Mouse (Mus musculus) embryonic fibroblast, embryonic 13.5 days (primary cell): ENCODE data around the gene Cyp27b1. TPM values are rescaled to one million over a fixed set of nuclear protein-coding genes. Genes with fewer than 3 reads are reported as not detected.
A peak's percentile ranks its signal among the peaks of the same experiment; 100 is the strongest.

Experiments
- H3K27ac ChIP-seq: 2 replicates; pipeline ENCODE4 v1.5.1; 2012; ENCODE audit warnings: low read length, control low read depth, inconsistent platforms; ENCODE audit not compliant: insufficient read depth
- H3K4me1 ChIP-seq: 2 replicates; pipeline ENCODE4 v1.6.1; 2011; ENCODE audit warnings: low read length; ENCODE audit not compliant: control insufficient read depth, insufficient read depth
- H3K4me3 ChIP-seq: 2 replicates; pipeline ENCODE4 v1.5.1; 2011; ENCODE audit warnings: mild to moderate bottlenecking, control low read depth, low read length; ENCODE audit not compliant: insufficient read depth
- CTCF ChIP-seq: IDR thresholded peaks from 2 replicates; pipeline ENCODE4 v1.5.1; 2011; ENCODE audit warnings: mild to moderate bottlenecking, control low read depth, low read length, moderate library complexity, borderline replicate concordance; ENCODE audit not compliant: insufficient read depth
- POLR2A ChIP-seq: IDR thresholded peaks from 2 replicates; pipeline ENCODE4 v1.6.1; 2011; ENCODE audit warnings: low read depth, mild to moderate bottlenecking, control low read depth, low read length, moderate library complexity
- polyA plus RNA-seq: library from polyadenylated mRNA; stranded (reverse); fragments of >200 nt; gene quantifications from 2 replicates; pipeline ENCODE4 v1.2.4, GENCODE M21; 2011; ENCODE audit warnings: low read depth; ENCODE audit not compliant: missing spikeins, insufficient read length

Gene Cyp27b1
- polyA plus RNA-seq, 1 experiment = not detected

- peak; percentile 95 for TF ChIP-seq CTCF
- peak; percentile 70 for TF ChIP-seq POLR2A
- H3K27ac ChIP-seq = peak within 1 kb of the TSS; percentile 45
Observed at GRCm38 (mm10) chr10:127030336-127031296, 17.4 kb upstream of the Cyp27b1 start, which contains the start of gene Tsfm. TSS of gene Tsfm (minus strand) at chr10:127030840.

GRCm38 (mm10) chr10:127033301-127033741 lies 14.7 kb upstream of the Cyp27b1 start:
- Histone ChIP-seq H3K4me3 (no peak overlapping the region), H3K4me1 (no peaks in the 10 kb centered on the region), H3K27ac (no peak overlapping the region)
- TF ChIP-seq POLR2A (no peak), CTCF (no peak)

More at GRCm38 (mm10) chr10:127030336-127031296, 17.4 kb upstream of the Cyp27b1 start, which contains the start of gene Tsfm:
- Histone ChIP-seq H3K4me3 (peak within 1 kb of the TSS; percentile 93), H3K4me1 (no peaks in the 10 kb centered on the region)

DNA sequence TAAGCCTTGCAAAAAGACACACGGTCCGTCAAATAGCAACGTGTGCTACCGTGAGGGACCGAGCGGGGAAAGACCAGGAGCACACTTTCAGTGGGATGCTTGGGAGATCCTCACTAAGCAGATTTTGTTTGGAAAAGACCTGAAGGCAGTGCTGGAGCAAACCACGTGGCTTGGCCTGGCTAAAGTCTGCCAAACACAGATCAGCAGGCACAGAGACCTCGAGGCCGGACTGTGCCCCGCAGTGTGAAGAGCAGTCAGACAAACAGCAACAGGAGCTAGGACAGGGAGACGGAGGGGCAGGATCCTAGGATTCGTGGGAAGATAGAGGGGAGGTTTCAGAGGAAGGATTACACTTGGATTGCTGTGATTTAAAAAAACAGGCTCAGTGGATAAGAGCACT lies 11.8 kb upstream of the Cyp27b1 start:
- TF ChIP-seq POLR2A (no peak), CTCF (no peak)
- H3K4me3 ChIP-seq = no peak overlapping the region
- H3K4me1 ChIP-seq = peaks cover 3% of the 10 kb centered on the region; the same call in 1 of the 2 replicates

DNA sequence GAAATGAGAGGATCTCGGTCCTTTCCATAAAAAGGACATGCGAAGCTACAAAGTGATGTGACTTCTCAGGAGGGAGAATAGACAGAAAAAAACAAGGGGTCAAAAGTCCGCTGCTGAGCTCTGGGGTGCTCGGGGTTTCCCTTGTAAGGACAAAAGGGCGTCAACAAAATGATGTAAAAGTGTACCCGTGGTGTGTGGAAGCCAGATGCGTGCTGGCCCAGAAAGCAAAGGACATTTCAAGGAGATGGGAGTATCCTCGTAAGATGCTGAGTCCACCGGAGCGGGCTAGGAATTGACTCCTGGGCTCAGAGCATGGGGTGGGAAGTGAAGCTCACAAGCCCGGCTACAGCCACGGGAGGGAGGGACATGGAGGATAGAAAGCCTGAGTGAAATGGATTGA lies 10.4 kb upstream of the Cyp27b1 start:
- Histone ChIP-seq H3K27ac (no peak overlapping the region), H3K4me1 (peaks cover 3% of the 10 kb centered on the region; the same call in 1 of the 2 replicates), H3K4me3 (no peak overlapping the region)
- TF ChIP-seq POLR2A (no peak), CTCF (no peak)

More for the DNA sequence above, 11.8 kb upstream of the Cyp27b1 start:
- no peak overlapping the region for H3K27ac ChIP-seq

DNA sequence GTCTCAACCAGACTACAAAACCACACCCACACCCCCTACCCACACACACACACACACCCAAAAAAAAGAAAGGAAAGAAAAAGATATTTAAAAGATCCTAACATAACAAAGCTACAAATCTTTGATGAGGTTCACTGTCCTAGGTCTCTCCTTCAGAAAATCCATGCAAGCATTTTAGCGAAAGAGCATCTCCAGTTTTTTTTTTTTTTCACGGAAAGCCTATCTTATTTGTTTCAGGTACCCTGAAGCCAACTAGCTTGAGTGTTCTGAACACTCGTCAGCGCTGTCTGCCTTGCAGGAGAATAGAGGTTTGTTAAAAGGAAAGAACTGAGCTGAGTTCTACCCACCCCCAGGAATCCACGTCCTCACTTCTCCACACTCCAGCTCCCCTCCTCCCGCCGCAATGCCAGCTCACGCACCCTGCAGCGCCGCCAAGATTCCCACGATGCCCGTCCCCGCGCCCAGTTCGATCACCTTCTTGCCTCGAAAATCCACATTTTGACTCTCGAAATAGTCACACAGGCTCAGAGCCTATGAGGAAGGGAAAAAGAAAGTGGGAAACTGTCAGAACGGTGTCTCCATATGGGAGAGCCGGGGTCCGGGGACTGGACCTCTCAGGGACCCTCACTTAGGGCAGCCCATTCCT lies 7.4 kb upstream of the Cyp27b1 start:
- Histone ChIP-seq H3K4me1 (peaks cover 3% of the 10 kb centered on the region; the same call in 1 of the 2 replicates), H3K27ac (peak overlapping the region; percentile 70), H3K4me3 (peak overlapping the region; percentile 84)
- TF ChIP-seq CTCF (no peak), POLR2A (peak; percentile 52; the same call in 1 of the 2 replicates)

- peak within 1 kb of the TSS; percentile 84 for H3K4me3 ChIP-seq
- TF ChIP-seq CTCF (no peak), POLR2A (no peak)
- H3K4me1 ChIP-seq = peaks cover 3% of the 10 kb centered on the region; the same call in 1 of the 2 replicates
- peak within 1 kb of the TSS; percentile 73 for H3K27ac ChIP-seq
Observed at GRCm38 (mm10) chr10:127041274-127041766, 6.7 kb upstream of the Cyp27b1 start, which contains the start of the genes Mettl1 and Eef1akmt3. TSS of gene Mettl1 (plus strand) at chr10:127041414. TSS of gene Eef1akmt3 (minus strand) at chr10:127041513.

DNA sequence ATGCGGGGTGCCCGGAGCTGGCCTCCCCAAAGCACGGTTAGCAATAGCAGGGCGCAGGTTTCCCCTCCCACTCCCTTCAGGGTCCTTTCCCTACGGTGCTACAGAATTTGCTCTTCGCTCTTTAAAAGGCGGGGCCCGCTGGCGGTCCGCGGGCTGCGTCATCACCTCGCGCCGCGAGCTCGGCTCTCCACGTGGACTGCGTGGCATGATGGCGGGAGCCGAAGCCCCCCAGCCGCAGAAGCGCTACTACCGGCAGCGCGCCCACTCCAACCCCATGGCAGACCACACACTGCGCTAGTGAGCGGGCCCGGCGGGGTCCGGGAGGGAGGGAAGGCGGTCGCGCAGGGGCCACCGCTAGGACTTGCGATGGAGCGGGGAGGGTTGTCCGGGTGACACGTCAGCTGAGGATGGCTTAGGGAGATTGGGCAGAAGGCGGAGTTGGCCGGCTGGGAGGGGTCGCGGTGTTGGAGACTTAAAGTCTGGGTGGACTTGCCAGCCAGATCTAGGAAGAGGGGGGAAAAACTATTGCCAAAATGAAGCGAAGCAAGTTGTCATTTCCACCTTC lies 6.2 kb upstream of the Cyp27b1 start:
- peak overlapping the region; percentile 84 for H3K4me3 ChIP-seq
- H3K4me1 ChIP-seq = peaks cover 3% of the 10 kb centered on the region; the same call in 1 of the 2 replicates
- no peak for TF ChIP-seq CTCF
- TF ChIP-seq POLR2A = peak; percentile 53
- peak overlapping the region; percentile 73 for H3K27ac ChIP-seq

GRCm38 (mm10) chr10:127042468-127043115 lies 5.5 kb upstream of the Cyp27b1 start:
- peak overlapping the region; percentile 84 for H3K4me3 ChIP-seq
- H3K4me1 ChIP-seq = peaks cover 3% of the 10 kb centered on the region; the same call in 1 of the 2 replicates
- TF ChIP-seq POLR2A = no peak
- TF ChIP-seq CTCF = no peak
- peak overlapping the region; percentile 73 for H3K27ac ChIP-seq
